Mouse (Mus musculus) midbrain, embryonic 14.5 days (tissue): ENCODE measurements around the gene Kif19a. TPM values are rescaled to one million over a fixed set of nuclear protein-coding genes. Genes with fewer than 3 reads are reported as not detected.

Experiments used
- polyA plus RNA-seq: library from polyadenylated mRNA; unstranded; fragments of >200 nt; fragmentation: Nextera tagmentation; extraction: Ambion mirVana; gene quantifications from 2 replicates; pipeline ENCODE4 v1.2.1, GENCODE M21; 2014

The Kif19a gene
- polyA plus RNA-seq, 1 experiment from 2014 or later: 0.88 TPM

Other genes starting within 250 kb of the Kif19a start
- gene Rpl38, start 96.9 kb upstream of the Kif19a start, polyA plus RNA-seq: 707 and 859 TPM in 2 replicates
- gene Ttyh2, start 90.0 kb upstream of the Kif19a start, polyA plus RNA-seq: 25.2 and 31.0 TPM in 2 replicates
- 1.7 and 1.9 TPM in 2 replicates for gene Dnaic2, start 38.0 kb upstream of the Kif19a start, polyA plus RNA-seq
- gene Btbd17, start 30.6 kb downstream of the Kif19a start, polyA plus RNA-seq: 18.6 and 21.6 TPM in 2 replicates
- not detected in 2 replicates for gene Gpr142, start 33.5 kb downstream of the Kif19a start, polyA plus RNA-seq
- gene Gprc5c, start 85.8 kb downstream of the Kif19a start, polyA plus RNA-seq: 2.1 and 7.0 TPM in 2 replicates
- 0.72 and 1.7 TPM in 2 replicates for gene Cd300a, start 124.7 kb downstream of the Kif19a start, polyA plus RNA-seq
- 0.21 TPM in 1 of 2 replicates, not detected in the other for gene Cd300lb, start 169.0 kb downstream of the Kif19a start, polyA plus RNA-seq
- gene Cd300c, start 203.8 kb downstream of the Kif19a start, polyA plus RNA-seq: not detected in 2 replicates
- gene Cd300ld, start 224.5 kb downstream of the Kif19a start, polyA plus RNA-seq: 0.08 TPM in 1 of 2 replicates, not detected in the other
- 0.84 and 1.2 TPM in 2 replicates for gene Cd300c2, start 236.5 kb downstream of the Kif19a start, polyA plus RNA-seq